Mouse (Mus musculus): ENCODE measurements around the gene Taf1b. TPM values are rescaled to one million over a fixed set of nuclear protein-coding genes. Genes with fewer than 3 reads are reported as not detected.

The Taf1b gene
- polyA plus RNA-seq, 1 experiment, result 0.08 TPM

- no peaks in the 10 kb centered on the region for H3K9me3 ChIP-seq (ENCODE audit: control insufficient read depth, low read length)
- TF ChIP-seq GATA1 (IDR thresholded peaks at IDR 0.05; ENCODE audit: low read length), result no peak
- TF ChIP-seq TAL1 (IDR thresholded peaks at IDR 0.05; ENCODE audit: low read length), result no peak
- peak overlapping the region; percentile 71 for H3K4me3 ChIP-seq (replicated peaks)
- peaks cover 15% of the 10 kb centered on the region for H3K36me3 ChIP-seq (ENCODE audit: control insufficient read depth)
- peaks cover 47% of the 10 kb centered on the region for H3K27me3 ChIP-seq (ENCODE audit: control insufficient read depth)
- peaks cover 23% of the 10 kb centered on the region for H3K4me1 ChIP-seq (ENCODE audit: control insufficient read depth)
These were observed 74.5 kb downstream of the Taf1b start for GRCm38 (mm10) chr12:24572421-24573274.

- Histone ChIP-seq H3K4me1 (ENCODE audit: control insufficient read depth) (peaks cover 23% of the 10 kb centered on the region), H3K9me3 (ENCODE audit: control insufficient read depth, low read length) (no peaks in the 10 kb centered on the region), H3K27me3 (ENCODE audit: control insufficient read depth) (peaks cover 47% of the 10 kb centered on the region), H3K4me3 (replicated peaks) (peak overlapping the region; percentile 71), H3K36me3 (ENCODE audit: control insufficient read depth) (peaks cover 19% of the 10 kb centered on the region)
- TF ChIP-seq GATA1 (IDR thresholded peaks at IDR 0.05; ENCODE audit: low read length) (no peak), TAL1 (IDR thresholded peaks at IDR 0.05; ENCODE audit: low read length) (no peak)
These were observed 75.1 kb downstream of the Taf1b start for GRCm38 (mm10) chr12:24573275-24573580.

DNA sequence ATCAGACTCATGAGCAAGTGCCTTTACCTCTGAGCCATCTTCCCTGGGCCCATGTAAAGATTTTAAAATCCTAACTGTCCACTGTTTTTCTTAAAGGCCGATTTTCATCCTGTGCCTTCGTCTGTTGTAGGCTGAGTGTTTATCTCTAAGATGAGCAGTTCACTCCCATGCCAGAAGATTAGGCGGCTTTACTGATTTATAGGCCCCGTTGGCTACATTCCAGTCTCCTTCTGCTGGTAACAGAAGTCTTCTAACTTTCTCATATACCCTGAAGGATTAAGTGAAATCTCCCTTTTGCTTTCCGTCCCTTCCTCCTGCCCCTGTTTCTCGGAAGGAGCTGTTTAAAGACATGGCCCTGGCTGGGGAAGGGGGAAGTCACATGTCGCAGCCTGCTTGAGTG is 76.7 kb downstream of the Taf1b start:
- peaks cover 25% of the 10 kb centered on the region for H3K36me3 ChIP-seq (ENCODE audit: control insufficient read depth)
- H3K9me3 ChIP-seq (ENCODE audit: control insufficient read depth, low read length), result no peaks in the 10 kb centered on the region
- TF ChIP-seq GATA1 (IDR thresholded peaks at IDR 0.05; ENCODE audit: low read length), result no peak
- no peak for TF ChIP-seq TAL1 (IDR thresholded peaks at IDR 0.05; ENCODE audit: low read length)
- no peak overlapping the region for H3K4me3 ChIP-seq (replicated peaks)
- H3K27me3 ChIP-seq (ENCODE audit: control insufficient read depth), result peaks cover 47% of the 10 kb centered on the region
- peaks cover 23% of the 10 kb centered on the region for H3K4me1 ChIP-seq (ENCODE audit: control insufficient read depth)

DNA sequence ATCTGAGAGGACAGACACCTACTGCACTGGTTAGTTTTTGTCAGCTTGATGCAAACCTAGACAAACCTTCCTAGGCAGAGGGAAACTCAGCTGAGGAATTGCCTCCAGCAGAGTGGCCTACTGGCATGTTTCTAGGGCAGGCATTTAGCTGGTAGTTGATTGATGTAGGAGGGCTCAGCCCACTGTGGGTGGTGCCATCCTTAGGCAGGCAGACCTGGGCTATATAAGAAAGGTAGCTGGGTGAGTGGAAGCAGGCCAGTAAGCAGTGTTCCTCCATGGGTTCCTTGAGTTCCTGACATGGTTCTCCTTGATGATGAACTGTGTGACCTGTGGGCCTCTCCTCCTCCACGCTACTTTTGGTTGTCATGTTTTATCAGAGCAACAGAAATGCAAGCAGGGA is 82.3 kb downstream of the Taf1b start:
- TF ChIP-seq GATA1 (IDR thresholded peaks at IDR 0.05; ENCODE audit: low read length) (no peak), TAL1 (IDR thresholded peaks at IDR 0.05; ENCODE audit: low read length) (no peak)
- peaks cover 57% of the 10 kb centered on the region for H3K36me3 ChIP-seq (ENCODE audit: control insufficient read depth)
- no peaks in the 10 kb centered on the region; the same call in 1 of the 2 replicates for H3K27me3 ChIP-seq (ENCODE audit: control insufficient read depth)
- peaks cover 30% of the 10 kb centered on the region for H3K4me1 ChIP-seq (ENCODE audit: control insufficient read depth)
- no peak overlapping the region for H3K4me3 ChIP-seq (replicated peaks)
- H3K9me3 ChIP-seq (ENCODE audit: control insufficient read depth, low read length), result no peaks in the 10 kb centered on the region

DNA sequence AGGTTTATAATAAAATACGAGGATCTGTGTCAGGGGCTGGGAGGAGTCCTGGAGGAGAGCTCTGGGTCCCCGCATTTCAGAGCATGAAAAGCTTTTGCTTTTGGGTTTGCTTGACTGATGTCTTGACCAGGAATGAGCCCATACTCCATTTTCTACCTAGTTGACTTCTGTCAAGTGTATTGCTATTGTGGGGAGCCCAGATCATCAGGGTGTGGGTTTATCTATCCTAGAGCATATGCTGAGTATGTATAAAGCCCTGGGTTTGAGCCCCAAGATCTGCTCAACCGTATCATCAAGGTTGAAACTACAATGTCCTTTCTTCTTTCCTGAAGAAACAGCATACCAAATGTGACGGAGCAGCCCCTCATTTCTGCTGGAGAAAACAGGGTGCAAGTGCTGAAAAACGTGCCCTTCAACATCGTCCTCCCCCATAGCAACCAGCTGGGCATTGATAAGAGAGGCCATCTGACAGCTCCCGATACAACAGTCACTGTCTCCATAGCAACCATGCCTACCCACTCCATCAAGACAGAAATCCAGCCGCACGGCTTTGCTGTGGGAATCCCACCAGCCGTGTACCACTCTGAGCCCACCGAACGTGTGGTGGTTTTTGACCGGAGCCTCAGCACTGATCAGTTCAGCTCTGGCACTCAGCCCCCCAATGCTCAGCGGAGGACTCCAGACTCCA is 83.0 kb downstream of the Taf1b start:
- TF ChIP-seq TAL1 (IDR thresholded peaks at IDR 0.05; ENCODE audit: low read length) (peak; percentile 74), GATA1 (IDR thresholded peaks at IDR 0.05; ENCODE audit: low read length) (peak; percentile 64; the same call in 1 of the 2 replicates)
- no peaks in the 10 kb centered on the region for H3K9me3 ChIP-seq (ENCODE audit: control insufficient read depth, low read length)
- no peaks in the 10 kb centered on the region for H3K27me3 ChIP-seq (ENCODE audit: control insufficient read depth)
- peak overlapping the region; percentile 31 for H3K4me3 ChIP-seq (replicated peaks)
- peaks cover 30% of the 10 kb centered on the region for H3K4me1 ChIP-seq (ENCODE audit: control insufficient read depth)
- peaks cover 56% of the 10 kb centered on the region for H3K36me3 ChIP-seq (ENCODE audit: control insufficient read depth)

DNA sequence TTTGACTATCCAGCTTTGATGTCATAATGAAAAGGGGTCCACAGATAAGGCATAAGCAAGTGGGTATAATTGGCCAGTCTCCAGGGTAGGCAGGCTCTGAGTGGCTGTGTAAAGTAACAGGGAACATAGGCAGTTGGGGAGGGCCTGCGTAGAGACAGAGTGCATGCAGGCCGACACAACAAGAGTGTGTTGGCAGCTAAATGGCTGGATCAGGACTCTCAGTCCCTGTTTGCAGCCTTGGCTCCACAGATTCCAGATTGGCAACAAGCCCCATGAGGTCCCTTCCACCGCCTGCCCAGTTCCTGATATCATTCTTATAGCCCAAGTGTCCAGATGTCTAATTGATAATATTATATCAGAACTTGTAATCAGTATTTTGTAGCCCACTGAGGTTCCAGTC is 85.5 kb downstream of the Taf1b start:
- Histone ChIP-seq H3K4me3 (replicated peaks) (no peak overlapping the region), H3K36me3 (ENCODE audit: control insufficient read depth) (peaks cover 47% of the 10 kb centered on the region), H3K9me3 (ENCODE audit: control insufficient read depth, low read length) (no peaks in the 10 kb centered on the region), H3K27me3 (ENCODE audit: control insufficient read depth) (no peaks in the 10 kb centered on the region), H3K4me1 (ENCODE audit: control insufficient read depth) (peaks cover 40% of the 10 kb centered on the region)
- no peak for TF ChIP-seq GATA1 (IDR thresholded peaks at IDR 0.05; ENCODE audit: low read length)
- no peak for TF ChIP-seq TAL1 (IDR thresholded peaks at IDR 0.05; ENCODE audit: low read length)

GRCm38 (mm10) chr12:24584835-24585234 is 86.7 kb downstream of the Taf1b start:
- H3K4me1 ChIP-seq (ENCODE audit: control insufficient read depth), result peaks cover 39% of the 10 kb centered on the region
- H3K27me3 ChIP-seq (ENCODE audit: control insufficient read depth), result no peaks in the 10 kb centered on the region
- no peak overlapping the region for H3K4me3 ChIP-seq (replicated peaks)
- TF ChIP-seq TAL1 (IDR thresholded peaks at IDR 0.05; ENCODE audit: low read length), result no peak
- TF ChIP-seq GATA1 (IDR thresholded peaks at IDR 0.05; ENCODE audit: low read length), result no peak
- no peaks in the 10 kb centered on the region for H3K9me3 ChIP-seq (ENCODE audit: control insufficient read depth, low read length)
- H3K36me3 ChIP-seq (ENCODE audit: control insufficient read depth), result peaks cover 48% of the 10 kb centered on the region

- Histone ChIP-seq H3K4me1 (ENCODE audit: control insufficient read depth) (peaks cover 27% of the 10 kb centered on the region), H3K9me3 (ENCODE audit: control insufficient read depth, low read length) (no peaks in the 10 kb centered on the region), H3K27me3 (ENCODE audit: control insufficient read depth) (no peaks in the 10 kb centered on the region), H3K36me3 (ENCODE audit: control insufficient read depth) (peaks cover 44% of the 10 kb centered on the region), H3K4me3 (replicated peaks) (no peak overlapping the region)
- TF ChIP-seq GATA1 (IDR thresholded peaks at IDR 0.05; ENCODE audit: low read length) (no peak), TAL1 (IDR thresholded peaks at IDR 0.05; ENCODE audit: low read length) (no peak)
These were observed 88.0 kb downstream of the Taf1b start for GRCm38 (mm10) chr12:24586193-24586592.

DNA sequence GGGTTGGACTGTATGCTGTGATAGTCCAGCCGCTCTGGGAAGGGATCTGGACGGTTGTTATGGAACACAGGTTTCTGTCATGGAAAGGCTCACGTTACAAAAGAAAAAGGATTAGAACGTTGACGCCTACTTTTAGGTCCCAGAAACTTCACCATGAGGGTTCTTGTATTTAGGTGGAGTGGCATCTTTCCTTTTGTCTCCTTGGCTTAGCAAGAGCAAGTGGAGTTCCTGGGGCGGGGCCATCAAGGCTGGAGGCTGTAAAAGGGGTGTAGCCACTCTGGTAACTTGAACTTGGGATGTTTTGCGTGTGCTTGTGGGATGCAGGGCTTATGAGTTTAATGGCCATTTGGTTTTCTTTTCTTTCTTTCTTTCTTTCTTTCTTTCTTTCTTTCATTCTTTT is 92.2 kb downstream of the Taf1b start:
- Histone ChIP-seq H3K4me3 (replicated peaks) (no peak overlapping the region), H3K4me1 (ENCODE audit: control insufficient read depth) (peaks cover 20% of the 10 kb centered on the region), H3K9me3 (ENCODE audit: control insufficient read depth, low read length) (no peaks in the 10 kb centered on the region), H3K27me3 (ENCODE audit: control insufficient read depth) (no peaks in the 10 kb centered on the region), H3K36me3 (ENCODE audit: control insufficient read depth) (peaks cover 16% of the 10 kb centered on the region)
- no peak for TF ChIP-seq TAL1 (IDR thresholded peaks at IDR 0.05; ENCODE audit: low read length)
- TF ChIP-seq GATA1 (IDR thresholded peaks at IDR 0.05; ENCODE audit: low read length), result no peak
